Mouse (Mus musculus) heart, embryonic 16.5 days (tissue): ENCODE data around the gene Zfp825. TPM values are rescaled to one million over a fixed set of nuclear protein-coding genes. Genes with fewer than 3 reads are reported as not detected.
"Not testable (repeated sequence)": the region's sequence is repeated elsewhere in the genome, so short reads cannot be mapped to it uniquely, and the experiment has no call there.

ENCODE experiments used
- ATAC-seq: fragments of 200-750 bp; cut with Nextera tagmentation; replicated peaks from 2 replicates; pipeline ENCODE4 v1.8.0; 2017; ENCODE audit warnings: moderate number of reproducible peaks; ENCODE audit not compliant: insufficient read depth, low FRiP score; ENCODE audit errors: extremely low read depth
- H3K27ac ChIP-seq: fragments of 300-500 bp; sonication (generic); 2 replicates; pipeline ENCODE4 v1.5.1; 2014; ENCODE audit warnings: mild to moderate bottlenecking, low read length, control low read depth, moderate library complexity
- H3K27me3 ChIP-seq: fragments of 300-500 bp; sonication (generic); 2 replicates; pipeline ENCODE4 v1.6.1; 2014; ENCODE audit warnings: low read length, mixed read lengths; ENCODE audit not compliant: control insufficient read depth, insufficient read depth
- H3K36me3 ChIP-seq: fragments of 300-500 bp; sonication (generic); 2 replicates; pipeline ENCODE4 v1.6.1; 2014; ENCODE audit not compliant: control insufficient read depth, insufficient read depth
- H3K4me1 ChIP-seq: fragments of 300-500 bp; sonication (generic); 2 replicates; pipeline ENCODE4 v1.6.1; 2014; ENCODE audit warnings: low read length, mixed read lengths; ENCODE audit not compliant: control insufficient read depth, insufficient read depth
- H3K4me2 ChIP-seq: fragments of 300-500 bp; sonication (generic); 2 replicates; pipeline ENCODE4 v1.6.1; 2014; ENCODE audit warnings: low read depth, mild to moderate bottlenecking, control low read depth, low read length
- H3K4me3 ChIP-seq: fragments of 300-500 bp; sonication (generic); 2 replicates; pipeline ENCODE4 v1.5.1; 2014; ENCODE audit warnings: mild to moderate bottlenecking, control low read depth, low read length
- H3K9ac ChIP-seq: fragments of 300-500 bp; sonication (generic); 2 replicates; pipeline ENCODE4 v1.6.1; 2014; ENCODE audit warnings: low read length, control low read depth
- H3K9me3 ChIP-seq: fragments of 300-500 bp; sonication (generic); replicated peaks from 2 replicates; pipeline ENCODE4 v1.6.1; 2016; ENCODE audit warnings: low read length; ENCODE audit not compliant: control insufficient read depth
- WGBS: fragments of 180-500 bp; shearing (Covaris S2); extraction: QIAGEN DNeasy Blood & Tissue Kit; methylation state at CpG from one replicate; pipeline ENCODE4 v1.1.7; 2014; 5-methylcytosine and 5-hydroxymethylcytosine counted together
- polyA plus RNA-seq: library from polyadenylated mRNA; unstranded; fragments of >200 nt; fragmentation: Nextera tagmentation; extraction: Ambion mirVana; gene quantifications from 2 replicates; pipeline ENCODE4 v1.2.1, GENCODE M21; 2015

Zfp825 gene
- polyA plus RNA-seq: 15.0 and 18.3 TPM in 2 replicates

DNA sequence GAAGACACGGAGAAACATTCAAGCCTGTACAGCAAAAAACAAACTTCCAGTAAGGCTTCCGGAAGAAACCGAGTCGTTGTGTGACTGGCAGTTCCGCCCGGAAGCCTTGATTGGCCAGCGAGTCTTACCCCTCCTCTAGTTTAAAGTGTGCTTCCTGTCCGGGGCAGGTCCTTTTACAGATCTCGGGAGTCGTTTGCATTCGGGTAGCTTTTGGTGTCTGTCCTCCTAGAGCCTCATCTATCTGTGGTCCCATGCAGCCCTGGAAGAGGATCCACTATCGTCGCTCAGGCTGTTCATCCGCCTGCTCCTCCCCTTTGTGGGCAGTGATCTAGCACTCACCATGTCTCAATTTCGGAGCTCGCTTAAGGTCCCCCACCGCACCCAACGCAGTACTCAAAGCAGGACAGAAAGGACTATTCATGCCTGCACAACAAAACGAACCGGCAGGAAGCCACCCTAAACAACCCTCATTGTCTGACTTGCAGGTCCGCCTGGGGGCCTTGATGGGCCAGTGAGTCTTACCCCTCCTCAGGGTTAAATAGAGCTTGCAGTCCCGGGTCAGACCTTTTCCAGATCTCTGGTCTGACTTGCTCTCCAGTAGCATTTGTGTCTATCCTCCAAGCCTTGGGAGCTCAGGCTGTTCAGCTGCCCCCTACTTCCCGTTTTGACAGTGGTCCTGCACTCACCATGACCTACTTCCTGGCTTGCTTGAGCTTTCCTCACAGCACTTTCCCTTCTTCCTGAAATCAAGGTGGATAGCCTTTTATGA, at the start of gene Zfp825:
Gene Zfp825 (minus strand): TSS at position 82 of the 769 bp plus-strand sequence.
- WGBS: under 1% methylated on average over 23 of the region's 23 CpGs
- H3K4me2 ChIP-seq: peak within 1 kb of the TSS; percentile 96
- no peaks in the 10 kb centered on the region for H3K9me3 ChIP-seq
- H3K4me3 ChIP-seq: peak within 1 kb of the TSS; percentile 64
- no peaks in the 10 kb centered on the region for H3K36me3 ChIP-seq
- ATAC-seq: peak; percentile 96
- H3K27me3 ChIP-seq: no peaks in the 10 kb centered on the region
- peak within 1 kb of the TSS; percentile 90 for H3K27ac ChIP-seq
- peak within 1 kb of the TSS; percentile 80 for H3K9ac ChIP-seq
- no peaks in the 10 kb centered on the region for H3K4me1 ChIP-seq

DNA sequence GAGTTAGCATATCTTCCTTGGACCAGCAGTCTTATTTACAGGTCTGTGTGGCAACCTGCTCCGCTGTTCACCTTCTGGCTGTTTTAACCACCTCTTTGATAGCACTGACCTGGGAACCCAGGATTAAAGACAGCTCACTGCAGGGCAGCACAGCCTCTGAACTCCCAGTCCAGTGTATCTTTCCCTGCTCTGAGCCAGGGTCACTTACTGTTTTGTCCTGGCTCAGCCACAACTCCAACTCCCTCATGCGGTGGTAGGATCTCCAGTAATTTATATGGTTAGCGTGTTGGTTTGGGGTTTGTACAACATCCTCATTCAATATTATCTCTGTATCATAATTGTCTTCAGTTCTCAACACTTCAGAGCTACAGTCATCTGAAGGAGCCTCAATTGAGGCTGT, 41.6 kb upstream of the Zfp825 start:
- not testable (repeated sequence) for H3K27me3 ChIP-seq, ATAC-seq, H3K9me3 ChIP-seq

DNA sequence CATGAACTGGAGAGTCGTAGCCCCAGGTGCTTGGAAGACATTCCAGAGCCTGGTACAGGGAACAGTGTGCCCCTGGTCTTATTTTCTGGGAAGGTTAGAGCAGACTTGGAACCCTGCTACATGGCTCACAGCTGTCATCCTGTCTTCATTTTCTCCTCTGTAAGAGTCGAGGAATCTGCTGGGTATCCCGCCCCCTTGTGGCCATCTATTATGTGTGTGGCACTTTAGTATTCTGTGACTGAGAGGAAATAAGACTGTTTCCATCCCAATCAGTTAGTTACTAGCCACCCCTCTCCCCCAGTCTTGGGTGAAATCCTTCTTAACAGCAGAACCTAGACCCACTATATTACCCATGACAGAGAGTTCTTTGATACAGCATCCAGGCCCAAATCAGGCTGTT, 41.1 kb upstream of the Zfp825 start:
- ATAC-seq: not testable (repeated sequence)

More for the DNA sequence above, 41.6 kb upstream of the Zfp825 start:
- WGBS: 88% methylated on average over 3 of the region's 3 CpGs
- H3K4me3 ChIP-seq, H3K27ac ChIP-seq, H3K4me2 ChIP-seq, H3K36me3 ChIP-seq, H3K9ac ChIP-seq, H3K4me1 ChIP-seq: not testable (repeated sequence)

DNA sequence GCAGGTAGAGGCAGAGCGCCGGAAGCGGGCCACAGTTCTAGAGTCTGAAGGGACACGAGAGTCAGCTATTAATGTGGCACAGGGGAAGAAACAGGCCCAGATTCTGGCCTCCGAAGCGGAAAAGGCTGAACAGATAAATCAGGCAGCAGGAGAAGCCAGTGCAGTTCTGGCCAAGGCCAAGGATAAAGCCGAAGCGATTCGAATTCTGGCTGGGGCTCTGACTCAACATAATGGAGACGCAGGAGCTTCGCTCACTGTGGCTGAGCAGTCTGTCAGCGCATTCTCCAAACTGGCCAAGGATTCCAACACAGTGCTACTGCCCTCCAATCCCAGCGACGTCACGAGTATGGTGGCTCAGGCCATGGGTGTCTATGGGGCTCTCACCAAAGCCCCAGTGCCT, 40.3 kb upstream of the Zfp825 start:
- Histone ChIP-seq H3K27ac (no peak overlapping the region), H3K4me2 (no peak overlapping the region), H3K9me3 (peaks cover 5% of the 10 kb centered on the region), H3K27me3 (no peaks in the 10 kb centered on the region), H3K4me3 (no peak overlapping the region), H3K36me3 (no peaks in the 10 kb centered on the region), H3K4me1 (no peaks in the 10 kb centered on the region), H3K9ac (no peak overlapping the region)
- no peak for ATAC-seq
- 86% methylated on average over 15 of the region's 15 CpGs for WGBS

More for the DNA sequence above, 41.1 kb upstream of the Zfp825 start:
- H3K9ac ChIP-seq, H3K4me1 ChIP-seq, H3K4me3 ChIP-seq, H3K9me3 ChIP-seq, H3K36me3 ChIP-seq, H3K27me3 ChIP-seq, H3K4me2 ChIP-seq, H3K27ac ChIP-seq: not testable (repeated sequence)
- 14% methylated on average over 3 of the region's 3 CpGs for WGBS

DNA sequence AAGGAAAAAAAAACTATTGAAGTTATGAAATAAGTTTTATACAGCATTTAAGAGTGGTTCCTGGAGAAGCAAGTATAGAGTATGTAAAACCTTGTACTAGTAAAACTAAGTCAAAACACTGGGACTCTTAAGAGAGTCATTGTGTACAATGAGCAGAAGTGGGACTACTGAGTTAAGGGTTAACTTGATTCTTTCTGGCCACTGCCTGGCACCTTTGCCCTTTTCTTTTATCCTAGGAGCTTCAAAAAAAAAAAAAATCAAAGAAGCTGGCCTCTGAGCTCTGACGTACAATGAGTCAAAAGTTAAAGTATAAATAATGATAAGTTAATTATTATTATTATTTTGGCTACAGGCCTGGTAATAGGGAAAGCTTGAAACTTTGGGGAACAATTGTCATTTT, 37.5 kb upstream of the Zfp825 start:
- 33% methylated on average over 1 of the region's 1 CpGs for WGBS
- not testable (repeated sequence) for H3K4me2 ChIP-seq, H3K36me3 ChIP-seq, H3K27me3 ChIP-seq, ATAC-seq, H3K9ac ChIP-seq, H3K4me1 ChIP-seq, H3K27ac ChIP-seq, H3K9me3 ChIP-seq, H3K4me3 ChIP-seq

DNA sequence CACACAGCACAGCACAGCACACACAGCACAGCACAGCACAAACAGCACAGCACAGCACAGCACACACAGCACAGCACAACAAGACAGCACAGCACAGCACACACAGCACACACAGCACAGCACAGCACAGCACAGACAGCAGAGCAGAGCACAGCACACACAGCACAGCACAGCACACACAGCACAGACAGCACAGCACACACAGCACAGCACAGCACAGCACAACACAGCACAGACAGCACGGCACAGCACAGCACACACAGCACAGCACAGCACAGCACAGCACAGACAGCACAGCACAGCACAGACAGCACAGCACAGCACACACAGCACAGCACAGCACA, 35.6 kb upstream of the Zfp825 start:
- H3K9ac ChIP-seq, H3K36me3 ChIP-seq, H3K4me2 ChIP-seq, H3K4me1 ChIP-seq, H3K4me3 ChIP-seq, H3K9me3 ChIP-seq, H3K27me3 ChIP-seq, H3K27ac ChIP-seq: not testable (repeated sequence)
- 23% methylated on average over 1 of the region's 1 CpGs for WGBS
- ATAC-seq: 0 out of 2 replicates have a peak, but pooled peaks have one; percentile 10

DNA sequence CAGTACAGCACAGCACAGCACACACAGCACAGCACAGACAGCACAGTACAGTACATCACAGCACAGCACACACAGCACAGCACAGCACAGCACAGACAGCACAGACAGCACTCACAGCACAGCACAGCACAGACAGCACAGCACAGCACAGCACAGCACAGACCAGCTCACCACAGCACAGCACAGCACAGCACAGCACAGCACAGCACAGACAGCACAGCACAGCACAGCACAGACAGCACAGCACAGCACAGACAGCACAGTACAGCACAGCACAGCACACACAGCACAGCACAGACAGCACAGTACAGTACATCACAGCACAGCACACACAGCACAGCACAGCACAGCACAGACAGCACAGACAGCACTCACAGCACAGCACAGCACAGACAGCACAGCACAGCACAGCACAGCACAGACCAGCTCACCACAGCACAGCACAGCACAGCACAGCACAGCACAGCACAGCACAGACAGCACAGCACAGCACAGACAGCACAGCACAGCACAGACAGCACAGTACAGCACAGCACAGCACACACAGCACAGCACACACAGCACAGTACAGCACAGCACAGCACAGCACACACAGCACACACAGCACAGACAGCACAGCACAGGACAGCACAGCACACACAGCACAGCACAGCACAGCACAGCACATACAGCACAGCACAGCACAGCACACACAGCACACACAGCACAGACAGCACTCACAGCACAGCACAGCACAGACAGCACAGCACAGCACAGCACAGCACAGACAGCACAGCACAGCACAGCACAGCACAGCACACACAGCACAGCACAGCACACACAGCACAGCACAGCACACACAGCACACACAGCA, 35.0 kb upstream of the Zfp825 start:
- peak; percentile 32; the same call in 1 of the 2 replicates for ATAC-seq
- not testable (repeated sequence) for H3K4me1 ChIP-seq, H3K27me3 ChIP-seq, H3K27ac ChIP-seq, H3K4me3 ChIP-seq, H3K36me3 ChIP-seq, H3K9ac ChIP-seq, H3K9me3 ChIP-seq, H3K4me2 ChIP-seq

DNA sequence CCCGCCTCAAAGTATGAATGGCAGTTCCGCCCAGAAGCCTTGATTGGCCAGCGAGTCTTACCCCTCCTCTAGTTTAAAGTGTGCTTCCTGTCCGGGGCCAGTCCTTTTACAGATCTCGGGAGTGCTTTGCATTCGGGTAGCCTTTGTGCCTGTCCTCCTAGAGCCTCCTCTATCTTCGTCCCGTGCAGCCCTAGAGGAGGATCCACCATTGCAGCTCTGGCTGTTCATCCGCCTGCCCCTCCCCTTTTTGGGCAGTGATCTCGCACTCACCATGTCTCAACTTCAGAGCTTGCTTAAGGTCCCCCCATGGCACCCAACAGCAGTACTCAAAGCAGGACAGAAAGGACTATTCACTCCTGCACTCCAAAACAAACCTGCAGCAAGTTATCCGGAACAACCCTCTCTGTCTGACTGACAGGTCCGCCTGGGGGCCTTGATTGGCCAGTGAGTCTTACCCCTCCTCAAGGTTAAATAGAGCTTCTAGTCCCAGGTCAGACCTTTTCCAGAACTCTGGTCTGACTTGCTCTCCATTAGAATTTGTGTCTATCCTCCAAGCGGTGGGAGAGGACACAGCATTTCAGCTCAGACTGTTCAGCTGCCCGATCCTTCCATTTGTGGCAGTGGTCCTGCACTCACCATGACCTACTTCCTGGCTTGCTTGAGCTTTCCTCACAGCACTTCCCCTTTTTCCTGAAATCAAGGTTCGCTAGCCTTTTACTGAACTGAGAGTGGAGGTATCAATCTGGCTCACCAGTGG, 28.9 kb upstream of the Zfp825 start:
- peak overlapping the region; percentile 76 for H3K9ac ChIP-seq
- H3K27me3 ChIP-seq: no peaks in the 10 kb centered on the region
- H3K36me3 ChIP-seq: no peaks in the 10 kb centered on the region
- H3K4me1 ChIP-seq: 0 out of 2 replicates have a peak, but pooled peaks cover 2% of the 10 kb centered on the region
- H3K4me3 ChIP-seq: peak overlapping the region; percentile 67
- WGBS: 3% methylated on average over 15 of the region's 15 CpGs
- peak overlapping the region; percentile 79 for H3K4me2 ChIP-seq
- H3K9me3 ChIP-seq: no peaks in the 10 kb centered on the region
- peak overlapping the region; percentile 97 for H3K27ac ChIP-seq
- ATAC-seq: peak; percentile 96
